Mouse (Mus musculus): ENCODE results near the gene Nr2c2ap.

- TF ChIP-seq GATA1 (IDR thresholded peaks at IDR 0.05; ENCODE audit: low read length), result no peak
- no peak for TF ChIP-seq TAL1 (IDR thresholded peaks at IDR 0.05; ENCODE audit: low read length)
These were observed 12.1 kb upstream of the Nr2c2ap start for GRCm38 (mm10) chr8:70118726-70119700.

Measured in erythroblast, embryonic 14.5 days (primary cell).